Mouse (Mus musculus) kidney, adult 11 months (tissue): ENCODE results near the gene Ccdc155.

ENCODE experiments used
- DNase-seq: peaks from one replicate; pipeline ENCODE4 v3.0.0; 2022

The Ccdc155 gene

GRCm38 (mm10) chr7:45224826-45225225 is 20.1 kb upstream of the Ccdc155 start:
- no peak for DNase-seq

- DNase-seq: no peak
Observed at GRCm38 (mm10) chr7:45221680-45222079, 17.0 kb upstream of the Ccdc155 start.

GRCm38 (mm10) chr7:45216442-45217183 is 11.9 kb upstream of the Ccdc155 start:
- DNase-seq: no peak

- no peak for DNase-seq
Observed at GRCm38 (mm10) chr7:45215673-45216441, 11.2 kb upstream of the Ccdc155 start, which contains the start of gene Tead2. Gene Tead2 (plus strand): TSS chr7:45215753.

GRCm38 (mm10) chr7:45213708-45214107 is 9.0 kb upstream of the Ccdc155 start:
- no peak for DNase-seq

GRCm38 (mm10) chr7:45212356-45212755 is 7.7 kb upstream of the Ccdc155 start:
- no peak for DNase-seq

- DNase-seq: no peak
Observed at GRCm38 (mm10) chr7:45211851-45212251, 7.2 kb upstream of the Ccdc155 start, which contains the start of gene Dkkl1. Gene Dkkl1 (minus strand): TSS chr7:45212147.

- no peak for DNase-seq
Observed at GRCm38 (mm10) chr7:45211070-45211469, 6.4 kb upstream of the Ccdc155 start.

GRCm38 (mm10) chr7:45208260-45208659 is 3.6 kb upstream of the Ccdc155 start:
- no peak for DNase-seq

- DNase-seq: no peak
Observed at GRCm38 (mm10) chr7:45202654-45203053, 2.0 kb downstream of the Ccdc155 start.

GRCm38 (mm10) chr7:45198961-45199360 is 5.7 kb downstream of the Ccdc155 start:
- no peak for DNase-seq

- DNase-seq: peak; percentile 66
Observed at GRCm38 (mm10) chr7:45198435-45198834, 6.3 kb downstream of the Ccdc155 start.

GRCm38 (mm10) chr7:45196994-45197393 is 7.7 kb downstream of the Ccdc155 start:
- DNase-seq: no peak

- DNase-seq: no peak
Observed at GRCm38 (mm10) chr7:45196176-45196535, 8.5 kb downstream of the Ccdc155 start.

- no peak for DNase-seq
Observed at GRCm38 (mm10) chr7:45195341-45196175, 9.1 kb downstream of the Ccdc155 start.

GRCm38 (mm10) chr7:45193871-45194785 is 10.6 kb downstream of the Ccdc155 start:
- no peak for DNase-seq

GRCm38 (mm10) chr7:45193406-45193805 is 11.3 kb downstream of the Ccdc155 start:
- no peak for DNase-seq

GRCm38 (mm10) chr7:45192585-45193310 is 11.9 kb downstream of the Ccdc155 start:
- no peak for DNase-seq

GRCm38 (mm10) chr7:45191803-45192363 is 12.8 kb downstream of the Ccdc155 start:
- no peak for DNase-seq

- no peak for DNase-seq
Observed at GRCm38 (mm10) chr7:45191161-45191560, 13.5 kb downstream of the Ccdc155 start.

- DNase-seq: no peak
Observed at GRCm38 (mm10) chr7:45190186-45190585, 14.5 kb downstream of the Ccdc155 start.
